Mouse (Mus musculus) kidney, embryonic 14.5 days (tissue): Measurements from ENCODE around the gene Cenpu. TPM values are rescaled to one million over a fixed set of nuclear protein-coding genes. Genes with fewer than 3 reads are reported as not detected.

Experiments
- polyA plus RNA-seq: library from polyadenylated mRNA; unstranded; fragments of >200 nt; fragmentation: Nextera tagmentation; extraction: Ambion mirVana; gene quantifications from 2 replicates; pipeline ENCODE4 v1.2.1, GENCODE M21; 2014

Cenpu gene
- polyA plus RNA-seq, 1 experiment from 2014 or later: 19.4 TPM

Other genes starting within 250 kb of the Cenpu start
- gene Acsl1, start 81.0 kb upstream of the Cenpu start, polyA plus RNA-seq: 9.7 and 16.1 TPM in 2 replicates
- 10.6 and 15.1 TPM in 2 replicates for gene Primpol, start 65.2 kb downstream of the Cenpu start, polyA plus RNA-seq
- 45.9 and 69.4 TPM in 2 replicates for gene Casp3, start 65.3 kb downstream of the Cenpu start, polyA plus RNA-seq
- 13.9 and 14.2 TPM in 2 replicates for gene Irf2, start 187.7 kb downstream of the Cenpu start, polyA plus RNA-seq